Mouse (Mus musculus) liver, embryonic 15.5 days (tissue): ENCODE measurements around the gene Emp1. TPM values are rescaled to one million over a fixed set of nuclear protein-coding genes. Genes with fewer than 3 reads are reported as not detected.

Experiments
- ATAC-seq: fragments of 200-750 bp; cut with Nextera tagmentation; 2 replicates; pipeline ENCODE4 v1.8.0; 2017; ENCODE audit warnings: moderate number of reproducible peaks, mild to moderate bottlenecking, moderate library complexity; ENCODE audit not compliant: insufficient read depth
- H3K27ac ChIP-seq: fragments of 300-500 bp; sonication (generic); replicated peaks from 2 replicates; pipeline ENCODE4 v1.5.1; 2015; ENCODE audit warnings: mild to moderate bottlenecking, inconsistent platforms
- H3K27me3 ChIP-seq: fragments of 300-500 bp; sonication (generic); 2 replicates; pipeline ENCODE4 v1.6.1; 2015; ENCODE audit warnings: mild to moderate bottlenecking, inconsistent platforms
- H3K36me3 ChIP-seq: fragments of 300-500 bp; sonication (generic); replicated peaks from 2 replicates; pipeline ENCODE4 v1.6.1; 2015; ENCODE audit warnings: moderate library complexity, mild to moderate bottlenecking, inconsistent platforms
- H3K4me1 ChIP-seq: fragments of 300-500 bp; sonication (generic); replicated peaks from 2 replicates; pipeline ENCODE4 v1.6.1; 2015; ENCODE audit warnings: inconsistent platforms
- H3K4me2 ChIP-seq: fragments of 300-500 bp; sonication (generic); 2 replicates; pipeline ENCODE4 v1.6.1; 2015; ENCODE audit warnings: moderate library complexity, mild to moderate bottlenecking, inconsistent platforms
- H3K4me3 ChIP-seq: fragments of 300-500 bp; sonication (generic); replicated peaks from 2 replicates; pipeline ENCODE4 v1.5.1; 2015; ENCODE audit warnings: mild to moderate bottlenecking, inconsistent platforms
- H3K9ac ChIP-seq: fragments of 300-500 bp; sonication (generic); 2 replicates; pipeline ENCODE4 v1.6.1; 2015; ENCODE audit warnings: moderate library complexity, mild to moderate bottlenecking, inconsistent platforms
- H3K9me3 ChIP-seq: fragments of 300-500 bp; sonication (generic); replicated peaks from 2 replicates; pipeline ENCODE4 v1.6.1; 2016; ENCODE audit warnings: inconsistent platforms
- WGBS: fragments of 180-500 bp; shearing (Covaris S2); methylation state at CpG from one replicate; pipeline ENCODE4 v1.1.7; 2015; ENCODE audit warnings: mixed read lengths; ENCODE audit not compliant: insufficient replicate concordance; 5-methylcytosine and 5-hydroxymethylcytosine counted together
- polyA plus RNA-seq: library from polyadenylated mRNA; unstranded; fragments of >200 nt; fragmentation: Nextera tagmentation; extraction: Ambion mirVana; gene quantifications from 2 replicates; pipeline ENCODE4 v1.2.1, GENCODE M21; 2015

Emp1 gene
- polyA plus RNA-seq, result 2.1 and 2.5 TPM in 2 replicates

- Histone ChIP-seq H3K9me3 (no peaks in the 10 kb centered on the region), H3K9ac (no peak within 1 kb of the TSS), H3K4me1 (0 out of 2 replicates have a peak, but pooled peaks cover 5% of the 10 kb centered on the region), H3K4me3 (0 out of 2 replicates have a peak within 1 kb of the TSS, but pooled peaks have one; percentile 0), H3K27ac (no peak within 1 kb of the TSS), H3K27me3 (no peaks in the 10 kb centered on the region), H3K4me2 (no peak within 1 kb of the TSS), H3K36me3 (no peaks in the 10 kb centered on the region)
- no peak for ATAC-seq
- WGBS, result 38% methylated on average over 13 of the region's 13 CpGs
These were observed at the start of gene Emp1 for GRCm38 (mm10) chr6:135362459-135363159. TSS of gene Emp1 (plus strand) at chr6:135362545.

- H3K4me3 ChIP-seq, result no peak overlapping the region
- 70% methylated on average over 9 of the region's 9 CpGs for WGBS
- no peaks in the 10 kb centered on the region for H3K36me3 ChIP-seq
- H3K27me3 ChIP-seq, result no peaks in the 10 kb centered on the region
- no peak overlapping the region for H3K27ac ChIP-seq
- ATAC-seq, result no peak
- H3K4me2 ChIP-seq, result no peak overlapping the region
- no peaks in the 10 kb centered on the region for H3K4me1 ChIP-seq
- no peak overlapping the region for H3K9ac ChIP-seq
- H3K9me3 ChIP-seq, result no peaks in the 10 kb centered on the region
These were observed 48.4 kb upstream of the Emp1 start for GRCm38 (mm10) chr6:135313981-135314380.

- Histone ChIP-seq H3K4me3 (no peak overlapping the region), H3K4me2 (no peak overlapping the region), H3K4me1 (no peaks in the 10 kb centered on the region), H3K9ac (no peak overlapping the region), H3K27me3 (no peaks in the 10 kb centered on the region), H3K36me3 (no peaks in the 10 kb centered on the region), H3K9me3 (no peaks in the 10 kb centered on the region), H3K27ac (no peak overlapping the region)
- WGBS, result 46% methylated on average over 2 of the region's 2 CpGs
- ATAC-seq, result no peak
These were observed 46.2 kb upstream of the Emp1 start for GRCm38 (mm10) chr6:135316141-135316540.

- no peak for ATAC-seq
- 72% methylated on average over 5 of the region's 5 CpGs for WGBS
- no peaks in the 10 kb centered on the region for H3K36me3 ChIP-seq
- H3K27ac ChIP-seq, result no peak overlapping the region
- no peak overlapping the region for H3K9ac ChIP-seq
- no peaks in the 10 kb centered on the region for H3K9me3 ChIP-seq
- H3K4me1 ChIP-seq, result 0 out of 2 replicates have a peak, but pooled peaks cover 5% of the 10 kb centered on the region
- peaks cover 18% of the 10 kb centered on the region for H3K27me3 ChIP-seq
- no peak overlapping the region for H3K4me3 ChIP-seq
- no peak overlapping the region for H3K4me2 ChIP-seq
These were observed 42.9 kb upstream of the Emp1 start for GRCm38 (mm10) chr6:135319431-135319933.

- Histone ChIP-seq H3K27me3 (peaks cover 30% of the 10 kb centered on the region), H3K4me1 (peaks cover 11% of the 10 kb centered on the region; the same call in 1 of the 2 replicates), H3K4me3 (no peak overlapping the region), H3K9ac (no peak overlapping the region), H3K36me3 (no peaks in the 10 kb centered on the region), H3K4me2 (no peak overlapping the region), H3K27ac (no peak overlapping the region), H3K9me3 (no peaks in the 10 kb centered on the region)
- no peak for ATAC-seq
- WGBS, result 47% methylated on average over 7 of the region's 7 CpGs
These were observed 39.6 kb upstream of the Emp1 start for GRCm38 (mm10) chr6:135322749-135323148.

GRCm38 (mm10) chr6:135323311-135323982 is 38.9 kb upstream of the Emp1 start:
- Histone ChIP-seq H3K4me2 (peak overlapping the region; percentile 20; the same call in 1 of the 2 replicates), H3K4me1 (peaks cover 11% of the 10 kb centered on the region; the same call in 1 of the 2 replicates), H3K9me3 (no peaks in the 10 kb centered on the region), H3K9ac (no peak overlapping the region), H3K27ac (no peak overlapping the region), H3K36me3 (no peaks in the 10 kb centered on the region), H3K4me3 (no peak overlapping the region), H3K27me3 (peaks cover 30% of the 10 kb centered on the region)
- ATAC-seq, result peak; percentile 44; the same call in 1 of the 2 replicates
- WGBS, result 8% methylated on average over 16 of the region's 16 CpGs

- H3K4me2 ChIP-seq, result no peak overlapping the region
- H3K9me3 ChIP-seq, result no peaks in the 10 kb centered on the region
- peaks cover 30% of the 10 kb centered on the region for H3K27me3 ChIP-seq
- H3K4me1 ChIP-seq, result peaks cover 11% of the 10 kb centered on the region; the same call in 1 of the 2 replicates
- no peak for ATAC-seq
- WGBS, result 19% methylated on average over 3 of the region's 3 CpGs
- no peak overlapping the region for H3K4me3 ChIP-seq
- no peak overlapping the region for H3K27ac ChIP-seq
- no peak overlapping the region for H3K9ac ChIP-seq
- no peaks in the 10 kb centered on the region for H3K36me3 ChIP-seq
These were observed 38.2 kb upstream of the Emp1 start for GRCm38 (mm10) chr6:135324111-135324510.

- no peak overlapping the region for H3K9ac ChIP-seq
These were observed 37.6 kb upstream of the Emp1 start for GRCm38 (mm10) chr6:135324686-135325300.

GRCm38 (mm10) chr6:135326847-135327246 is 35.5 kb upstream of the Emp1 start:
- 72% methylated on average over 7 of the region's 7 CpGs for WGBS
- Histone ChIP-seq H3K9me3 (no peaks in the 10 kb centered on the region), H3K9ac (no peak overlapping the region), H3K27ac (no peak overlapping the region), H3K4me3 (no peak overlapping the region), H3K36me3 (no peaks in the 10 kb centered on the region), H3K4me2 (no peak overlapping the region), H3K4me1 (peaks cover 11% of the 10 kb centered on the region; the same call in 1 of the 2 replicates), H3K27me3 (peaks cover 30% of the 10 kb centered on the region)
- no peak for ATAC-seq

More at GRCm38 (mm10) chr6:135324686-135325300, 37.6 kb upstream of the Emp1 start:
- Histone ChIP-seq H3K27ac (no peak overlapping the region), H3K36me3 (no peaks in the 10 kb centered on the region), H3K4me2 (no peak overlapping the region), H3K27me3 (peaks cover 30% of the 10 kb centered on the region), H3K4me1 (peaks cover 11% of the 10 kb centered on the region; the same call in 1 of the 2 replicates), H3K9me3 (no peaks in the 10 kb centered on the region), H3K4me3 (no peak overlapping the region)
- 19% methylated on average over 9 of the region's 9 CpGs for WGBS
- no peak for ATAC-seq

- Histone ChIP-seq H3K27ac (no peak overlapping the region), H3K4me1 (0 out of 2 replicates have a peak, but pooled peaks cover 8% of the 10 kb centered on the region), H3K9me3 (no peaks in the 10 kb centered on the region), H3K36me3 (no peaks in the 10 kb centered on the region), H3K4me2 (no peak overlapping the region), H3K9ac (no peak overlapping the region), H3K27me3 (no peaks in the 10 kb centered on the region), H3K4me3 (no peak overlapping the region)
- no peak for ATAC-seq
- 58% methylated on average over 4 of the region's 4 CpGs for WGBS
These were observed 30.4 kb upstream of the Emp1 start for GRCm38 (mm10) chr6:135331916-135332315.
